Mouse (Mus musculus): Measurements from ENCODE around the gene Parp11.

DNA sequence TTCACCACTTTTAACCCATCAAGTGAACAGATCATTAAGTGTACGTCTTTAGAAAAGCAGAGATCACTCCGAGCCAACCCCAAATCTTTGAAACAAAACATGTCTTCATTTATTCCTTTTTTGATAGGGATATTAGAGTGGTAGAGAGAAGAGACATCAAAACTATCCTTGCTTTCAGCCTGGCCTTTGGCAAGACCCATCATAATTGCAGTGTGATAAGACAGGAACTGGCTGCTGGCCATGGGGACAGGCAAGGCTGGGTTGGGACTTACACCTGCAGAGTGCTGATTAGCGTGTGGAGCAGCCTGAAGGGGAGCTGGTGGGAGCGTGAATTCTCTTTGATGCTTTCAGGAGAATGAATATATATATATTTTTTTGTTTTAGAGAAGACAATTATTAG lies 2.2 kb upstream of the Parp11 start:
- no peak for TF ChIP-seq POLR2A (IDR thresholded peaks at IDR 0.05; ENCODE audit: insufficient read depth, low read length)
- TF ChIP-seq CTCF (IDR thresholded peaks at IDR 0.05; ENCODE audit: low read depth, low read length), result no peak
- TF ChIP-seq EP300 (IDR thresholded peaks at IDR 0.05; ENCODE audit: insufficient read depth, low read depth, low read length), result no peak

All from ES-Bruce4 (cell line).